Mouse (Mus musculus): Measurements from ENCODE around the gene Zfp148.

- no peak for TF ChIP-seq CTCF (IDR thresholded peaks at IDR 0.05; ENCODE audit: control insufficient read depth, insufficient read depth, insufficient replicate concordance, low read depth, low read length)
- no peak for TF ChIP-seq POLR2A (IDR thresholded peaks at IDR 0.05; ENCODE audit: control insufficient read depth, low read depth, low read length)
Observed at GRCm38 (mm10) chr16:33519916-33520568, 139.4 kb downstream of the Zfp148 start.

All from testis, adult 2 months (tissue).